Mouse (Mus musculus): Measurements from ENCODE around the gene Crb3. TPM values are rescaled to one million over a fixed set of nuclear protein-coding genes. Genes with fewer than 3 reads are reported as not detected.

Gene Crb3
- 0.19 and 0.27 TPM in 2 replicates for polyA plus RNA-seq (2014; fragmentation: Nextera tagmentation; extraction: Ambion mirVana)

DNA sequence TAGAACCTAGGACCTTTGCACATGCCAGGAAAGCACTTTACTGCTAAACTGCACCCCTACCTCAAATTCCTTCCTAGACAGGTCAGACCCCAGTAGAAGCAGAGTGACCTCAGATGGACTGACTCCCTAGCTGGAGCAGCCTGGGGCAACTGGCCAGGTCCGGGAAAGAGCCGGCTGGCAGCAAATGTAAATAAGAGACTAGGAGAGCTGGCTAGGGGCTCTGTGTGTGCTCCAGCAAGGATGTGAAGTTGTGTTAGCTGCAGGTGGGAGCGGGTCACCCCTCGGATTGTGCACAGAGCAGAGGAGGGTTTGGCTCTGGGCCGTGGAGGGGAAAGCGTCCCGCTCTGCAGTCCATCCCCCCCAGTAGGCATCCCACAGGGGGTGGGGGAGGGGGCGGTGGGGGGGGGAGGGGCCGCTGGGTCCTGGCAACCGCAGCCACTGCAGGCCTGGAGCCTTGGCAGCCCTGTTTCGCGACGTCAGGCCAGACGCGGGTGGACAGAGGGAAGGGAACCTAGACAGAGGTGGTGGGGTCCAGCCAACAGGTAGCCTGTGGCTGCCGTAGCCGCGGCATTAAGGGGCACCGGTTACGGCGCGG lies at the start of gene Crb3:
TSS of gene Crb3 (plus strand) at position 215 of the 595 bp plus-strand sequence.
- WGBS = 7% methylated on average over 8 of the region's 22 CpGs
- Histone ChIP-seq H3K4me1 (ENCODE audit: control insufficient read depth in 2 of 2, insufficient read depth in 2 of 2, low read length in 2 of 2) (peaks cover 18 to 28% of the 10 kb centered on the region in 2 experiments; a peak in 3 of 4 replicates), H3K4me3 (ENCODE audit: control insufficient read depth in 1 of 2, insufficient read depth in 1 of 2, low read depth in 1 of 2, low read length in 2 of 2) (peak within 1 kb of the TSS; percentile 69 to 80), H3K27ac (replicated peaks in 1 of 2; ENCODE audit: control insufficient read depth in 1 of 2, insufficient read depth in 1 of 2, low read depth in 2 of 2, low read length in 2 of 2) (peak within 1 kb of the TSS; percentile 57), H3K27me3 (ENCODE audit: control insufficient read depth, insufficient read depth, low read length) (peaks cover 29% of the 10 kb centered on the region), H3K36me3 (ENCODE audit: control insufficient read depth, insufficient read depth, low read length) (peaks cover 28% of the 10 kb centered on the region), H3K9ac (ENCODE audit: low read length) (peak within 1 kb of the TSS; percentile 81), H3K9me3 (ENCODE audit: control insufficient read depth, low read length) (no peaks in the 10 kb centered on the region), H3K4me2 (ENCODE audit: low read length) (peak within 1 kb of the TSS; percentile 68)
- no peak; the same call in 1 of the 2 replicates for ATAC-seq (ENCODE audit: insufficient number of reproducible peaks, insufficient read depth, low FRiP score, low read depth)

DNA sequence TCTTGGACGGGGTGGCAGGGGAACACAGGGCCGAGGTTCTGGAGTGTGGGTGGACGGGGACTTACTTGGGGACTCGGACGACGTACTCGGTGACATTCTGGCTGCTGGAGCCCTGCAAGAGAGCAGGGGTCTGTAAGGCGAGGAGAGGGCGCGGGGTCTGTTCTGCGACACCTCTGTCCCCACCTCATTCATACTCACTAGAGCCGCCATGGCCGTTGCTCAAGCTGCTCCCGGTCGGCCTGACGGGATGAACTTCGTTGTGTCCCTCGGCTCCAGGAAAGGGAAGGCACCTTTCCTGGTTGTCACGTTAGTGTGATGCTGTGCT lies 48.0 kb upstream of the Crb3 start:
- H3K9ac ChIP-seq (ENCODE audit: low read length) = peak overlapping the region; percentile 90
- peaks cover 4 to 11% of the 10 kb centered on the region in 2 experiments; a peak in 2 of 4 replicates for H3K4me1 ChIP-seq (ENCODE audit: control insufficient read depth in 2 of 2, insufficient read depth in 2 of 2, low read length in 2 of 2)
- ATAC-seq (ENCODE audit: insufficient number of reproducible peaks, insufficient read depth, low FRiP score, low read depth) = peak; percentile 11
- peak overlapping the region; percentile 74 for H3K4me2 ChIP-seq (ENCODE audit: low read length)
- no peaks in the 10 kb centered on the region for H3K9me3 ChIP-seq (ENCODE audit: control insufficient read depth, low read length)
- under 1% methylated on average over 19 of the region's 19 CpGs for WGBS
- H3K27ac ChIP-seq (replicated peaks in 1 of 2; ENCODE audit: control insufficient read depth in 1 of 2, insufficient read depth in 1 of 2, low read depth in 2 of 2, low read length in 2 of 2) = peak overlapping the region; percentile 77 to 78
- H3K4me3 ChIP-seq (ENCODE audit: control insufficient read depth in 1 of 2, insufficient read depth in 1 of 2, low read depth in 1 of 2, low read length in 2 of 2) = peak overlapping the region; percentile 86 to 95
- no peaks in the 10 kb centered on the region for H3K27me3 ChIP-seq (ENCODE audit: control insufficient read depth, insufficient read depth, low read length)
- H3K36me3 ChIP-seq (ENCODE audit: control insufficient read depth, insufficient read depth, low read length) = peaks cover 38% of the 10 kb centered on the region

DNA sequence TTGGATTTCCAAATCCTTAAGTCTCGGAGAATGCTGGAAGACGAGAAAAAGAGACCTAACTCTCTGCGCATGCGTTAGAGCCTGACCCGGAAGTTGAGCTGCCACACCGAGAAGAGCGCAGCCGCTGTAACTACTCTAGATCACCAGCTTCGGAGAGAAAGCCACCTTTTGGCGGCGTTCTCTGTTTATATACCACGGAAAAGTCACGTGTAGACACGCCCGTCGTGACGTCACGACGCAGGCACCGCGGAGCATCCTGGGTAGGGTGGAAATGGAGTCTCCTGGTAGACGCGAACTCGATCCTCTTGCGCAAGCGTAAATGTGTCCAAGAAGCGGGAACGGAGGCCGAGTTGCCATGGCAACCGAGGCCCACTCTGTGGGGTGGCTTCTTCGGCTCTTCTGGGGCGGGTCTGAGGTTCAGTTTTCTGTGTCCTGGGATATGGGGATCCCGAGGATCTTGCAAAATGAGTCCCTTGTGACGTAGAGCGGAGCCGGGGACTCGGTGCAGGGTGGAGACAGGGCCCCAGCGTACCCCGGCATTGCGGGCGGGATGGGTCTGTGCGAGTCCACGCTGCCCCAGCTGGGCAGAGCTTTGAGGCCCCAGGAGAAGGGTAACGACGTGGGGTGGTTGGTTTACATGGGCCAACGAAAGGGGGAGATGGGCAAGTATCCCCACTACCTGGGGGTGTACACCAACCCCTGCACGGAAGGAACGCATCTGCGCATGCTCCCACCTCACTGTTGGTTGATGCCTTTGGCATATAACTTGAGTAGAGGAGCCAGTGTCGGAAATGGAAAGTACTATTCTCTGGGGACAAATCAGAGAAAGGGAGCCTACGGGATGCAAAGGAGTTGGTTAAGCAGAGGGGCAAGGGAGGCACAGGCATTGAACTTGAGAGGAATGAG lies 47.4 kb upstream of the Crb3 start, which contains the start of the genes Gtf2f1 and Gm17949:
TSS of gene Gtf2f1 (minus strand) at position 53 of the 906 bp plus-strand sequence.
TSS of gene Gm17949 (plus strand) at position 234 of the 906 bp plus-strand sequence.
- Histone ChIP-seq H3K9me3 (ENCODE audit: control insufficient read depth, low read length) (no peaks in the 10 kb centered on the region), H3K4me3 (ENCODE audit: control insufficient read depth in 1 of 2, insufficient read depth in 1 of 2, low read depth in 1 of 2, low read length in 2 of 2) (peak within 1 kb of the TSS; percentile 86 to 95), H3K27ac (replicated peaks in 1 of 2; ENCODE audit: control insufficient read depth in 1 of 2, insufficient read depth in 1 of 2, low read depth in 2 of 2, low read length in 2 of 2) (peak within 1 kb of the TSS; percentile 77 to 78), H3K4me1 (ENCODE audit: control insufficient read depth in 2 of 2, insufficient read depth in 2 of 2, low read length in 2 of 2) (peaks cover 4 to 11% of the 10 kb centered on the region in 2 experiments; a peak in 2 of 4 replicates), H3K27me3 (ENCODE audit: control insufficient read depth, insufficient read depth, low read length) (no peaks in the 10 kb centered on the region), H3K9ac (ENCODE audit: low read length) (peak within 1 kb of the TSS; percentile 90), H3K4me2 (ENCODE audit: low read length) (peak within 1 kb of the TSS; percentile 74), H3K36me3 (ENCODE audit: control insufficient read depth, insufficient read depth, low read length) (peaks cover 32% of the 10 kb centered on the region)
- ATAC-seq (ENCODE audit: insufficient number of reproducible peaks, insufficient read depth, low FRiP score, low read depth) = peak; percentile 89
- under 1% methylated on average over 51 of the region's 51 CpGs for WGBS

DNA sequence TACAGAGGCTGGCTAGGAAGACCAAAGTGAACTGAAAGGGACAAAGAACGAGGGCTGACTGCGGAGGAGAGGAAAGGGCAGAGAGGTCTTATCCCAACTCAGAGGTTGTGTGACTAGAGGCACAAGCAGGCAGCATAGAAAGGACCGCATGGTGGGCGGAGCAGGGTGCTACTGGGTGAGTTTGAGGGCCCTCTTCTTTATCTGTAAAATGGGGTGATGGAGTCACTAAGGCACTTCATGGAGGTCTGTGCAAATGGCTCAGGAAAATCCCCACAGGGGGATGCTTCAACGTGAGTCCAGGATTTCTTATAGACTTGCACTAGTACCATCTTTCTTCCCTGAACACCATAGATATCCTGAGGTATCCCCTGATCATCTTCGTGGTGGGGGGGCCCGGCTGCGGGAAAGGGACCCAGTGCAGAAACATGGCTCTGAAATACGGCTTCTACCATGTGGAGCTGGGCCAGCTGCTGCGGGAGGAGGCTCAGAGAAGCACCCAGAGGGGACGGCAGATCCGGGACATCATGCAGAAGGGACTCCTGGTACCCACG lies 46.6 kb upstream of the Crb3 start:
- no peaks in the 10 kb centered on the region for H3K27me3 ChIP-seq (ENCODE audit: control insufficient read depth, insufficient read depth, low read length)
- H3K27ac ChIP-seq (replicated peaks in 1 of 2; ENCODE audit: control insufficient read depth in 1 of 2, insufficient read depth in 1 of 2, low read depth in 2 of 2, low read length in 2 of 2) = no peak overlapping the region; a peak in 1 of 4 replicates
- H3K4me1 ChIP-seq (ENCODE audit: control insufficient read depth in 2 of 2, insufficient read depth in 2 of 2, low read length in 2 of 2) = peaks cover 4 to 11% of the 10 kb centered on the region in 2 experiments; a peak in 2 of 4 replicates
- no peaks in the 10 kb centered on the region for H3K9me3 ChIP-seq (ENCODE audit: control insufficient read depth, low read length)
- WGBS = 69% methylated on average over 13 of the region's 13 CpGs
- H3K36me3 ChIP-seq (ENCODE audit: control insufficient read depth, insufficient read depth, low read length) = peaks cover 23% of the 10 kb centered on the region
- H3K4me3 ChIP-seq (ENCODE audit: control insufficient read depth in 1 of 2, insufficient read depth in 1 of 2, low read depth in 1 of 2, low read length in 2 of 2) = peak overlapping the region in 1 of 2 experiments; percentile 86; a peak in 1 of 4 replicates
- ATAC-seq (ENCODE audit: insufficient number of reproducible peaks, insufficient read depth, low FRiP score, low read depth) = no peak
- H3K4me2 ChIP-seq (ENCODE audit: low read length) = peak overlapping the region; percentile 74
- peak overlapping the region; percentile 83; the same call in 1 of the 2 replicates for H3K9ac ChIP-seq (ENCODE audit: low read length)

DNA sequence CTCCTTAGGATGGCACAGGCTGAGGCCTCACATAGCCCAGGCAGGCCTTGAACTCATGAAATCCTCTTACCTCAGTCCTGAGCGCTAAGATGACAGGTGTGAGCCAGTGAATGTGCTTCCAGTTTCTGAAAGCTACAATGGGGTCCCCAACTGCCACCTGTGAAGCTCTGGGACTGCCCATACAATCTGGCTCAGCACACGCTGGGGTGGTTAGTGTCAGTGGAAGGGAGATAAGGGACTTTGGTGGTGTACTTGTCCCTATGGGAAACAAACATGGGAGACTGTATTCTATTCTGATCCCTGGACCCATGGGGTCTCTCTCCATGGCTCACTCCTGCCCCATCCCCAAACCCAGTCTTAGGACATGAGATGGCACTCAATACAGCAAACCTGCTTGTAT lies 39.2 kb upstream of the Crb3 start:
- no peak overlapping the region for H3K9ac ChIP-seq (ENCODE audit: low read length)
- peaks cover 52% of the 10 kb centered on the region for H3K36me3 ChIP-seq (ENCODE audit: control insufficient read depth, insufficient read depth, low read length)
- H3K4me2 ChIP-seq (ENCODE audit: low read length) = no peak overlapping the region
- no peaks in the 10 kb centered on the region for H3K4me1 ChIP-seq (ENCODE audit: control insufficient read depth in 2 of 2, insufficient read depth in 2 of 2, low read length in 2 of 2)
- no peak overlapping the region for H3K4me3 ChIP-seq (ENCODE audit: control insufficient read depth in 1 of 2, insufficient read depth in 1 of 2, low read depth in 1 of 2, low read length in 2 of 2)
- H3K27me3 ChIP-seq (ENCODE audit: control insufficient read depth, insufficient read depth, low read length) = no peaks in the 10 kb centered on the region
- no peak overlapping the region for H3K27ac ChIP-seq (replicated peaks in 1 of 2; ENCODE audit: control insufficient read depth in 1 of 2, insufficient read depth in 1 of 2, low read depth in 2 of 2, low read length in 2 of 2)
- ATAC-seq (ENCODE audit: insufficient number of reproducible peaks, insufficient read depth, low FRiP score, low read depth) = no peak
- H3K9me3 ChIP-seq (ENCODE audit: control insufficient read depth, low read length) = no peaks in the 10 kb centered on the region
- WGBS = 83% methylated on average over 2 of the region's 2 CpGs

DNA sequence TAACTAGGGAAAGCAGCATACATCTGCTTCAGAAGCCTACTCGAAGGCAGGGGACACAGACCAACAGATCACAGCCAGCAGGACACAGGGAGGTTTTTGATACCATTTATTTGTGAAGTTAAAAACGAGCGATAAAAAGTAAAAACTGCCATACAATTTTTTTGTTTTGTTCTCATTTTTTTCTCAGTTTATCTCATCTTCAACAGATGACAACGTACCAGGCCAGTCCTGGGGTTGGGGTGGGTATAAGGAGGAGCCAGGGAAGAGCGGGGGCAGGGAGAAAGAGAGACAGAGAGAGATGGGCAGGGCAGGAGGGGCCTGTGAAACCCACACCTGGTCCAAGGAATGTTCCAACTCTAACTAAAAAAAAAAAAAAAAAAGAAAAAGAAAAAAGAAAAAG lies 37.9 kb upstream of the Crb3 start:
- Histone ChIP-seq H3K4me2 (ENCODE audit: low read length) (no peak overlapping the region), H3K9ac (ENCODE audit: low read length) (no peak overlapping the region), H3K36me3 (ENCODE audit: control insufficient read depth, insufficient read depth, low read length) (peaks cover 65% of the 10 kb centered on the region), H3K27me3 (ENCODE audit: control insufficient read depth, insufficient read depth, low read length) (no peaks in the 10 kb centered on the region), H3K9me3 (ENCODE audit: control insufficient read depth, low read length) (no peaks in the 10 kb centered on the region), H3K4me1 (ENCODE audit: control insufficient read depth in 2 of 2, insufficient read depth in 2 of 2, low read length in 2 of 2) (no peaks in the 10 kb centered on the region), H3K27ac (replicated peaks in 1 of 2; ENCODE audit: control insufficient read depth in 1 of 2, insufficient read depth in 1 of 2, low read depth in 2 of 2, low read length in 2 of 2) (no peak overlapping the region), H3K4me3 (ENCODE audit: control insufficient read depth in 1 of 2, insufficient read depth in 1 of 2, low read depth in 1 of 2, low read length in 2 of 2) (no peak overlapping the region)
- WGBS = 85% methylated on average over 5 of the region's 5 CpGs
- ATAC-seq (ENCODE audit: insufficient number of reproducible peaks, insufficient read depth, low FRiP score, low read depth) = no peak

- Histone ChIP-seq H3K4me1 (ENCODE audit: control insufficient read depth in 2 of 2, insufficient read depth in 2 of 2, low read length in 2 of 2) (peaks cover 11 to 16% of the 10 kb centered on the region in 2 experiments), H3K4me3 (ENCODE audit: control insufficient read depth in 1 of 2, insufficient read depth in 1 of 2, low read depth in 1 of 2, low read length in 2 of 2) (no peak overlapping the region), H3K9me3 (ENCODE audit: control insufficient read depth, low read length) (no peaks in the 10 kb centered on the region), H3K9ac (ENCODE audit: low read length) (no peak overlapping the region), H3K27ac (replicated peaks in 1 of 2; ENCODE audit: control insufficient read depth in 1 of 2, insufficient read depth in 1 of 2, low read depth in 2 of 2, low read length in 2 of 2) (no peak overlapping the region), H3K36me3 (ENCODE audit: control insufficient read depth, insufficient read depth, low read length) (peaks cover 65% of the 10 kb centered on the region), H3K27me3 (ENCODE audit: control insufficient read depth, insufficient read depth, low read length) (no peaks in the 10 kb centered on the region), H3K4me2 (ENCODE audit: low read length) (no peak overlapping the region)
- ATAC-seq (ENCODE audit: insufficient number of reproducible peaks, insufficient read depth, low FRiP score, low read depth) = no peak
- WGBS = 83% methylated on average over 4 of the region's 4 CpGs
Observed at GRCm38 (mm10) chr17:57027471-57027870, 31.4 kb upstream of the Crb3 start.
